Mouse (Mus musculus) cerebellum, adult 2 months (tissue): ENCODE measurements around the gene Cmtr1.

Source experiments
- CTCF ChIP-seq: fragments of 200-500 bp; IDR thresholded peaks from 2 replicates; pipeline ENCODE4 v1.5.1; 2011; ENCODE audit warnings: low read depth, mild to moderate bottlenecking, control low read depth, low read length, moderate library complexity, borderline replicate concordance; ENCODE audit not compliant: insufficient read depth
- POLR2A ChIP-seq: fragments of 200-500 bp; IDR thresholded peaks from 2 replicates; pipeline ENCODE4 v1.6.1; 2011; ENCODE audit warnings: low read length, control low read depth, borderline replicate concordance; ENCODE audit not compliant: insufficient read depth

- TF ChIP-seq POLR2A: no peak
- TF ChIP-seq CTCF: no peak
These were observed 64.2 kb downstream of the Cmtr1 start for GRCm38 (mm10) chr17:29724610-29725009.
